Mouse (Mus musculus): ENCODE measurements around the gene Slc45a1.
A peak's percentile ranks its signal among the peaks of the same experiment; 100 is the strongest.

Gene Slc45a1

GRCm38 (mm10) chr4:150651390-150652277, at the start of gene Slc45a1:
Gene Slc45a1 (minus strand): TSS chr4:150652174.
- no peak for DNase-seq (ENCODE audit: low read depth, low spot score)

DNA sequence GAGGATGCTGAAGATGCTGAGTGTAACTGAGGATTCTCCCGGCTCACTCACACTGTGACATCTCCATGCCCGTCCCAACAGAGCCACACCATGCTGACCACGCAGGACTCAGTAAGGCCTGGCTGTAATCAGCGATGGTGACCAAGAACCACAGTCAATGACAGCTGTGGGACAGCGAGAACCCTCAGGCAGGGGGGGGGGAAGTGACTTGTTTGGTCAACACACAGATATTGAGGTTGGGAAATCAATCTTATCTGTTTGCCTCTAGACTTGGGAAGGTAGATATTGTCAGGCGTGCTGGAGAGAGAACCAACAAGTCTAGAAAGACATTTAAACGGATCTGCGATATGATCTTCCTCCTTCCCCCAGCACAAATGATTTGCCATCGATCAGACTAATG, 48.9 kb upstream of the Slc45a1 start:
- DNase-seq (ENCODE audit: low read depth, low spot score): no peak

DNA sequence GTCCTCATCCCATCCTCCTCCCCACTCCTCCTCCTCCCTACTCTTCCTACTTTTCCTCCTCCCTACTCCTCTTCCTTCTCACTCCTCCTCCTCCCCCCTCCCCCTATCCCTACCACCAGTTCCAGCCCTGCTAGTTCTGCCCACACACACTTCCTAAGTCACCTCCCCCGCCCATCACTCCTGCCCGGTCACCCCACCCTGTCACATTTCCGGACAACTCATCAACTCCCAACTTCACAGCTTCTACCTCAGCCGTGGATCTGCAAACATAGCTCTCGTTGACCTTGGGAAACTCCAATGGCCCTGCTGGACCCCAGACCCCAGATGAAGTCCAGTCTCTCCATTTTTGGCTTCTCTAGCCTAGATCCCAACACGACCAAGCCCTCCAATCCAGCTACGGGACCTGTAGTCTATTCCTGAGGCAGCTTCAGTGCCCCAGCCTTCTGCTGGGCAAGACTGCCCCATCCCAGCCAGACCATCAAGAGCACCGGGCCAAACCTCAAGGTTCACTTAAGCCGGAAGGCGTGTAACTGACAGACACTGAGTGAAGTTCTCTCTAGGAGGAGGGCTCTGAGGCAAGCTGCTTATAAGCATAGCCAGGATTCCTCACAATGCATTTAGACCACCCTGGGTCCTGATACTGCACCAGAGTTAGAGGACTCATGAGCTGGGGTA, 42.6 kb upstream of the Slc45a1 start:
- DNase-seq (ENCODE audit: low read depth, low spot score): no peak

DNA sequence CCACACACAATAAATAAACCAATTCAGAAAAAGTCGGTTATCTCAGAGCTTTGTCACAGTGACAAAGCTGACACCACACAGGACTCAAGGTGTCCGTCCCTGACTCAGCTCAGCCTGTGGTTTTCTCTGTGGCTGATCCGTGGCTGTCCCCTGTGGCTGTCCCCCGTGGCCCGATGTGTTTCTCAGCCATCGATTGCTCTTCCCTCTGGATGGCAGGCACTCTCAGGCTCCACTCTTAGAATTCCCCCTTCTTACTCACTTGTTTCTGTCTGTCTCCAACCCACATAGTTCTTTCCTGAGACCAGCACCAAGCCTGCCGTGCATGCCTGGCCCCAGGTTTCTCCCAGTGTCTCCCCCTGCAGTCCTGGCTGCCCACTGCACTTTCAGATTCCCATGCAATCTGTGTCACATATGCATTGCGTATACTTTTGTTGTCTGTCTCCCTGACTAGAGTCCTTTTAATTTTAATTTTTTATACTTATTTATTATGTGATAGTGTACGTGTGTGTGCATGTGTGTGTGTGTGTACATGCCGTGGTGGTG, 41.0 kb upstream of the Slc45a1 start:
- DNase-seq (ENCODE audit: low read depth, low spot score): no peak

DNA sequence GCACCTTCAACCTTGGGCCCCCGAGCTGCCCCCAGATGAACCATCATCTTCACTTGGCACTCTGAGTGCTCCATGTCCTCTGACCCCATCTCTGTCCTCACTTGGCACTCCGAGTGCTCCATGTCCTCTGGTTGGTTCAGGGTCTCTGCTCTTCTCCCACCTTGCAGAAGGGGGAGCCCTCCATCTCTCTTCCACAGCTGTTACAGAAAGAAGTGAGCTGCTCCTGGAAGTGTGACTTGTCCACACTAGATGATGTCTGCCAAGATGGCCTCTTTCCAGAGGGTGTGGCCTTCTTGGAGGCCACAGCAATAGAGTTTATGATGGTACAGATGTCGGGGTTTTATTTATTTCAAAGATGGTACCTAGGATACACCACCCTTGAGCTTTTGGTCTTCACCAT, 38.8 kb upstream of the Slc45a1 start:
- DNase-seq (ENCODE audit: low read depth, low spot score): no peak

DNA sequence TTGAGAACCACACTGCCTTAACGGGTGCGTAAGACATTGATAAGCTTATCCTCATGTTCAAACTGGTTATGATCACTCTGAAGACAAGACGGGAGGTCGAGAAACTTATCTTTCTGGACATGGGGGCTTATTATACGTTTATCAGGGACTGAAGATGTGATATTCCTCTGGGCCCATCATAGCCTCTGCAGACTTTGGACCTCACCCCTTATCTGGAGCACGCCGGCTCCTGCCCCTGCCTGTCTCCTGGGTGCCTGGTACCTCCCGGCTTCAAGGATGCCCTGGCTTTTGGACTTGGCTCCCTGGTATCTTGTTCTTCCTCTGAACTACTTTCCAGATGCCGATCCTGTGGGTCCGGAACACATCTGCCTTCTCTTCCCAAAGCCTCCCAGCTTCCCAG, 37.6 kb upstream of the Slc45a1 start:
- no peak for DNase-seq (ENCODE audit: low read depth, low spot score)

DNA sequence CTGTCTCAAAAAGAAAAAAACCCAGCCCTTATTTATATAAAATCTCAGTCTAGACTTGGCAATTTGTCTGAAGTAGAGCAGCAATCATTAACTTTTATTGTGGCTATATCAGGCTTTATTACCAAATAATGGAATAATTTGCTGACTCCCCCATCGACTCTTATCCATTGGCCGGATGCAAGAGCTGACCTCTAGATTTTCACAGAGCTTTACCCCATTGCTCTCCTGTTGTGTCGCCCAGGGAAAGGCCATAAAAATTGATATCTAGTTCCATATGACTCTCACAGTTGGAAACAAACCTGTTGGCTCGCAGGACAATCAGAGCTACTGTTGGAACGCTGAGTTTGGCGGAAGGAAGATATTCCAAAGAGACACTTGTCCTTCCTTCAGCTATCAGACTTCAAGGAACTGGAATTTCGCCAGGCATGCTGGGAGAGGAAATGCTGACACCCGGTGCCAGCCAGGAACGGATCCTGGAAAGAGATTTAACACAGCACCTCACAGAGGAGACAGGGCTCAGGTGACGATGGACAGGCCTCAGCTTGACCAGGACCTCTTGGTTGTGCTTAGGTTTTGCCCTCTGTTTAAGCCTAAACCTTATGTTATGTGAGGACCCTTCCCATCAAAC, 35.3 kb upstream of the Slc45a1 start:
- no peak for DNase-seq (ENCODE audit: low read depth, low spot score)

DNA sequence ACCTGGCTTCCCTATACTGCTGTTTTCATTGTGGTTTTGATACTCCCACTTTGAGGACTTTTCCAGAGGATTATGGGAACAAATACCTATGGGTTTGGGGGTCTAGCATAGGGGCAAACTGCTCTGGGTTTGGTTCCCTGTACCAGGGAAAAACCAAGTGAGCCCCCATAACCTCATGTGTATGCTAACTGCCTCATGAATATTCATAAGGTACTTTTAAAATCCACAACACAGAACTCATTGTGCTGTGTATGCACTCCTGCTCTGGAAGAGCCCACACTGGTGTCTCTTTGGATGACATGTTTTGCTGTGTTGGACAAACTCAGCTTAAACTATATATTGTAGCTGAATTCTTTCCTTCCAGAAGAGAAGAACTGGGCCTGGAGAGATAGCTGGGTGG, 34.6 kb upstream of the Slc45a1 start:
- DNase-seq (ENCODE audit: low read depth, low spot score): no peak

- no peak for DNase-seq (ENCODE audit: low read depth, low spot score)
Observed at GRCm38 (mm10) chr4:150685778-150686493, 34.0 kb upstream of the Slc45a1 start.

DNA sequence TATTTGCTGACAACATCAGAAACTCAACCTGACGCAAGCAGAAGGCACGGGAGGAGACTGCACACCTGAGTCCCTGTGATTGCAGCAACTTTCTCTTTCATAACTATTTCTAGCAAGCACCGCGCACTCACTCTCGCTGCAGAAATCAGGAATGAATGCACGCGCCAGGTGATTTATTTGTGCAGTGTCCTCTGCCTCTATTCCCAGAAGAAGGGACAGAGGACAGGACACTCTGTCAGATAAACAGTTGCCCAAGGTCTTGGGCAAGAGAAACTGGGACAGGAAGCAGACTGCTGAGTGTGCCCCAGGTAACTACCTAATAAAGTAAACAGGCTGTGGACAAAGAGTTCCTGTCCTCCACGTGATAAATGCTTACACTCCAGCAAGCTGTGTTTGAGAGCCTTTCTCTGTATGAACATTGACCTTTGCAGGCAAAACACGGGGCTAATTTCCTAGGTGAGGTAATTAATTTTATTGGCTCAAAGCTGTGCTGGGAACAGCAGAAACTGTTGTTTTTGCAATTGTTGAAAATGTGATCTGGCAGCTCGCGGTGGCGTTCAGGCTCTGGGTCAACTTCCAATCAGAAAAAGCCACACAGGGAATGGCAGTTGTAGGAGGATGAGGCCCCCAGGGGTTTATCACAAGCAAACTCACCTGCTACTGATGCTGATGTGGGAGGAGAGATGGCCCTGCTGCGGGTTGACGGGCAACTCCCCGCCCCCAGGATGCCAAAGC, 33.2 kb upstream of the Slc45a1 start:
- no peak for DNase-seq (ENCODE audit: low read depth, low spot score)

DNA sequence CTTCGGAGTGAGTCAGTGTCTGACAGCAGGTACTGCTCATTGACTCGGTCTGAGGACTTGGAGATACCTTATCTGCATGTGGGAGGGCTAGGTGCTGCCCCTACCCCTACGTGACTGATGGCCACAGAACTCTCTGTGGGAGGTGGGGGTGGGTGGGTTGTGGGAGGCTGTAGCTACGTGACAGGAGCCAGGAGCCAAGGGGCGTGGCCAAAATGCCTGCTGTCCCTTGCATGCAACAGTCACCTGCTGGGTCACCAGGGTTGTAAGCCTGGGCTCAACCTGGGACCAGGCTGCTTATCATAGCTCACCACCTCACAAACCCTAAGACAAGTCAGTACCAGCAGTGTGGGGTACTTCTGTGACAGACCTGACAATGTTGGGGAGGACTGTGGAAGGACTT, 28.4 kb upstream of the Slc45a1 start:
- no peak for DNase-seq (ENCODE audit: low read depth, low spot score)

- no peak for DNase-seq (ENCODE audit: low read depth, low spot score)
Observed at GRCm38 (mm10) chr4:150678789-150679188, 26.8 kb upstream of the Slc45a1 start.

DNA sequence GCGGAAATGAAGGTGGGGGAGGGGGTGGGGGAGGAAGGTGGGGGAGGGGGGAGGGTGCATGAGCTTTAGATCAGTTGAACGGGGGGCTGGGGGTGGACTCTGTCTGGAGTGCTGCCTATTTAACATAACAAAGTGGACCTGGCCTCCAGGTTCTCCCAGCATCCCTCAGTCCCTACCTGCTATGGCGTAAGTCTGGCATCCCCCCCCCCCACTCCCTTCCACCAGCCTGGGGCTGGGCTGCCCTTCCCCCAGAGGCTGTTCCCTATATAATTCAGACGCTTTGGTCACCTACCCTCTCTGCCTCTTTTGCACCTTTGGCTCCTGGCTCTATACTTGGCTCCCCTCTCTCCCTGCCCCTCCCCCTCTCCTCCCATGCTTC, 25.9 kb upstream of the Slc45a1 start:
- no peak for DNase-seq (ENCODE audit: low read depth, low spot score)

DNA sequence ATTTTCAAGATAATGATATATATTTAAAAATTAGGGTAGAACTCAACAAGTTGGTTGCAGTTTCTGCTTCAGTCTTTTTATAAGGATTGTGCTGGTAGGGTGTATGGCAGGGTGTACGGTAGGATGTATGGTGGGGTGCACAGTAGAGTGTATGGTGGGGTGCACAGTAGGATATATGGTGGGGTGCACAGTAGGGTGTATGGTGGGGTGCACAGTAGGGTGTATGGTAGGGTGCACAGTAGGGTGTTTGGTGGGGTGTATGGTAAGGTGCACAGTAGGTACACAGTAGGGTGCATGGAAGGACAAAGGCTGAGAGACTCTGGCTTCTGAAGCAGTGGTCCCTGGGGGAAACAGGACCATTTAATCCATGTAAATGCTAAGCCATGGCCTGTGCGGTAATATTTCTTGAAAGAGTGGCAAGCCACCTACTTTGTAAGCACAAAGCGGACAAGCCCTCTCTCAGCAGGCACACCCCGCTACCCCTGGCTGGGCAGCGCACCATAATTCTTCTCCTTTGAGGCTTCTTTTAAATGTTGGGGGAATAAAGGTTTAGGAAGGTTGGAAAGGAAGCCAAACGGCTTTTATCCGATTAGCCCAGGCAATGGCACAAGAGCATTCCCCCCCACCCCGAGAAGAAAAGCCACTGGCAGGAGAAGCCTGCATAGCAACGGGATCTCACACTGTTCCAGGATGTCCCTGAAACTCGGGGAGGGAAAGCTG, 25.3 kb upstream of the Slc45a1 start:
- no peak for DNase-seq (ENCODE audit: low read depth, low spot score)

- no peak for DNase-seq (ENCODE audit: low read depth, low spot score)
Observed at GRCm38 (mm10) chr4:150676029-150676428, 24.1 kb upstream of the Slc45a1 start.

DNA sequence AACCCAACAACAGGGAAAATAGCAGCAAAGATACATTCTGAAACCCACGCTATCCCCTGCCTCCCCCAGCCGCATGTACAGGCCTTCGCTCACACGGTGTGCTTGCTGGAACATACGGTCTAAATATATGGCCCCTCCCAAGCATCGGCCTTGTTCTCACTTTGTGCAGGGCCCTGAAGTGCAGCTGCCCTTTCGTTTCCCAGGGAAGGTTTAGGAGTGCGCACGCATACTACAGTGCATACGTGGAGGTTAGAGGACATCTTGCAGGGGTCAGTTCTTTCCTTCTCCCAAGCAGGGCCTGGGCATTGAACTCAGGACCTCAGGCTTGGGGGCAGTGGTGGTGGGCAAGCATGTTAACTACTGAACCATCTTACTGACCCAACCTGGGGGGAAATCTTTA, 23.3 kb upstream of the Slc45a1 start:
- no peak for DNase-seq (ENCODE audit: low read depth, low spot score)

DNA sequence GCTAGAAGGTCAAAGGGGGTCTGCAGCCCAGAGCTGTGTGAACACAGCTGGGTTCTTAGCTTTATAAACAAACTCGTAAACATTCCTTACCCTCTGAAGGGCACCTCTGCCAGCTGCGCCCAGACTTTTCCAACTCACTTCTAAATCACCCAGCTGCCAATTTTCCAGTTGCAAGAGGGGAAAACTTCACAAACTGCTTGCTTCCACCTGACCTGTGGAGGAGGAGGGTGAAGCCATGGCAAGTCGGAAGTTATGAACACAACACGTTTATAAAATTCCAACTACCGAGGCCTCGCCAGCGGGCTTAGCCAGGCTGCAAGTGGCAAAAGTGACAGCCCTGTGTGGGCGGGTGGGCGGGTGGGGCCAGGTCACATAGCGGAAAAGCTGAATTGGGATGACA, 13.8 kb upstream of the Slc45a1 start:
- DNase-seq (ENCODE audit: low read depth, low spot score): no peak

GRCm38 (mm10) chr4:150664726-150665125, 12.8 kb upstream of the Slc45a1 start:
- no peak for DNase-seq (ENCODE audit: low read depth, low spot score)

GRCm38 (mm10) chr4:150663192-150663591, 11.2 kb upstream of the Slc45a1 start:
- peak; percentile 37 for DNase-seq (ENCODE audit: low read depth, low spot score)

DNA sequence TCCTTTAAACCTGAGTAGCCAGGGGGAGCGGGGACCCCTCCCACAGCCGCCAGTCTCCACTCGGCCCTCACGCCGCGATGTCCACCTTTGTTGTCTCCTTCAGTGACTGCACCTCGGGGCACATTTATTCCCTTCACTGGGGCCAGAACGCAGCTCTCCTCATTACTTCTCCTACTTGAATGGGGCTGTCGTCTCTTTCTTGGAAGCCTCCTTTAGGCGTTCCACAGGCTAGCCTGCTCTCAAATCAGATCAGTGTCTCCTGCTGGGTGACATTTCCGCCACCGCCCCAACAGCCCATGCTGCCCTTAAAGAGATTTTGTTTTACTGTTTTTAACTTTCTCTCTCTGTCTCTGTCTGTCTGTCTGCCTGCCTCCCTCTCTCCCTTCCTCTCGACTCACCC, 9.9 kb upstream of the Slc45a1 start:
- no peak for DNase-seq (ENCODE audit: low read depth, low spot score)
